Mouse (Mus musculus): ENCODE measurements at regions not wholly inside any gene's neighbourhood (a gene's known extent, or its start where the extent isn't known, plus 50 kb on each side); places are given as distances from the start of the nearest gene placed in this dataset.

DNA sequence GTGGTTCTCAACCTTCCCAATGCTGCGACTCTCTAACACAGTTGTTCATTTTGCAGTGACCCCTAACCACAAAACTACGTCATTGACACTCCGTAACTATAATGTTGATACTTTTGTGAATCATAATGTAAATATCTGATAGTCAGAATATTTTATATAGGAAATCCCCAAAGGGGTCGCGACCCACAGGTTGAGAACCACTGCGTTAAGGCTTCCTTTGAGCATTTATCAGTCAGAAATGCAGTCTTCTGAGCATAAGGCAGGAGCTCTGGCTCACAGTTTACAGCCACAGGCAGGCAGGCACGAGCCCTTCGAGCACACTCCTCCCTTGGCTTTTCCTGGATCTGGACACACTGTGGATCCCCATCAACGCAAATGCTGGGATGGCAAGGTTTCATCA, 57.0 kb downstream of the Nxnl2 start:
- no peak for ATAC-seq (replicated peaks; ENCODE audit: low read depth, poor library complexity, severe bottlenecking)

DNA sequence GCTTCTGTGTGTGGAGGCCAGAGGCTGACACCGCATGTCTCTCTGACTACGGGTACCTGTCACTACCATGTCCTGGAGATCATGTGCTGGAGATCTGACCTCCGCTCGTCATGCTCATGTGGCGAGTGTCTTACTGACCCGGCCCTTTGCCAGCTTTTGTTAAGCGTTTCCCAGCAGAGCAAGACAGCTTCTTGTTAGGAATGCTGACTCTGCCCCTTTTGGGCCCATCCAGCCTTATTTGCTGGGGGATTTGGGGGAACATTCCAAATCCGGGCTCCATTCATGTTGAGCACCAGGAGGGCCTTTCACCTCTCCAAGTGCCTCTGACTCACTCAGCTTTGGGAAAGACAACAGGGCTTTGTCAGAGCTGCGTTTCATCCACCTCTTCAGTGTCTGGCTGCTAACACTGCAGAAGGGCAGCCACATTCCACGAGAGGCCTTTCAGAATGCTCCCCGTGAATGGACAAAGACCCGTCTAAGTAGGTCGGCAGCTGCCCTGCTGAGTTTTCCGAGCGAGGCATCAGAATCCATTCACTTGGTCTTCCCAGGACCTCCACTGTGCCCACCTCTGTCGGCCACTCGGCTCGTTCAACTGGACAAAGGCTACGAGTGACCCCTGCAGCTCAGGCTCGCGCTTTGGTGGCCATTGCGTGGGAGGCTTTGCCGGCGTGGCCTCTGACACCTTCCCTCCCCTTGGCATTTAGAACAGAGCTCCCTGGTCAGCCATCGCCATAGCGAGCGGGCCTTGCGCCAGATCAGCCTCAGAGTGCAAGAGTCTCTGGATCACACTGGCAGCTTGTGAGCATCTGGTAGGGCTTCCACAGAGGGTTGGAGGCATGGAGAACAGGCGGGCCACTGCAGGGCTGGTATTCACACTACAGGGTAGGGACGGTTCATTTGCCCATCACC, 58.3 kb downstream of the Nxnl2 start:
- no peak for ATAC-seq (replicated peaks; ENCODE audit: low read depth, poor library complexity, severe bottlenecking)

- ATAC-seq (replicated peaks; ENCODE audit: low read depth, poor library complexity, severe bottlenecking) = no peak
Measured at GRCm38 (mm10) chr13:51229862-51230261, 59.0 kb downstream of the Nxnl2 start.

- no peak for ATAC-seq (replicated peaks; ENCODE audit: low read depth, poor library complexity, severe bottlenecking)
Measured at GRCm38 (mm10) chr13:51231586-51231985, 60.8 kb downstream of the Nxnl2 start.

GRCm38 (mm10) chr13:51247378-51247777, 76.6 kb downstream of the Nxnl2 start:
- peak; percentile 74 for ATAC-seq (replicated peaks; ENCODE audit: low read depth, poor library complexity, severe bottlenecking)

- no peak for ATAC-seq (replicated peaks; ENCODE audit: low read depth, poor library complexity, severe bottlenecking)
Measured at GRCm38 (mm10) chr13:51253371-51253770, 82.5 kb downstream of the Nxnl2 start.

- no peak for ATAC-seq (replicated peaks; ENCODE audit: low read depth, poor library complexity, severe bottlenecking)
Measured at GRCm38 (mm10) chr13:51255688-51256087, 84.9 kb downstream of the Nxnl2 start.

DNA sequence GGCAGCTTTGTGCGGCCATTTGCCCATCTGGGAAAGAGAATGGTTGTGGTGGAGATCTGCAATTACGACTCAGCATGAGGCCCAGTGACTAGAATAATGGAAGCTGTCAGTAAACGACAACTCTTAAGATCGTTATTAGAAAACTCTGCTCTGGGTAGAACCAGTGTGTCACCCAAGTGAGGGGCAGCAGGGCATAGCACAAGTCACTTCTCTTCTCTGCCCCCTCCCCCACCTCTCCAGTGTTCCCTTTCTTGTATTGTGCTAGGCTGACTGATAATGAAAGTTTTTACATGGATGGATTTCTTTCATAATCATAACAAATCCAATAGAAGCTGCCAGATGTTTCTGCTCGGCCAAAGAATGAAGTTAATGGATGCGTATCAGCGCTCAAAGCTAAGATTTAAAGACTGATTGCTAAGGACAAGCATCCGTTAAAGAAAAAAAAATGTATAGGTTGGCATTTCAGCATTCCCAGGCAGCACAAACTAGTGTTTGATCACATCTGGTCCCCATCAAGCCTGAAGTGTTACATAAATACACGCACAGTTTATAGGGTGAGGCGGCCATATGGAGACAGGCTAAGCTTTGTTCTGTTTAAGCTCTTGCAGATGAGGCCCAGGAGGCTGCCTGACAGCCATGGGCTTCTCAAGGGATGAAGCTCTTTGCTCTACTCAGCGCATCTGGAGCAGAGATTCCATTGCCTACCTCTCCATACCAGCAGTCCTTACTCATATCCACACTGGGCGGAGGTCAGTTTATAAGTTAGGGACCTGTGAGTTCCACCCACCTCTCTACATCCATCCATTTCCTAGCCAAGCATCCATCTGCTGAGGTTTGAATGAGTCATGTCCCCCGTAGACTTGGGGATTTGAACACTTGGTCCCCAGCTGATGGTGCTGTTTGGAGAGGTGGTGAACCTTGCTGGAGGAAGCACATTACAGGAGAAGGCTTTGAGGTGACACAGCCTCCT, 88.2 kb downstream of the Nxnl2 start:
- ATAC-seq (replicated peaks; ENCODE audit: low read depth, poor library complexity, severe bottlenecking) = no peak

DNA sequence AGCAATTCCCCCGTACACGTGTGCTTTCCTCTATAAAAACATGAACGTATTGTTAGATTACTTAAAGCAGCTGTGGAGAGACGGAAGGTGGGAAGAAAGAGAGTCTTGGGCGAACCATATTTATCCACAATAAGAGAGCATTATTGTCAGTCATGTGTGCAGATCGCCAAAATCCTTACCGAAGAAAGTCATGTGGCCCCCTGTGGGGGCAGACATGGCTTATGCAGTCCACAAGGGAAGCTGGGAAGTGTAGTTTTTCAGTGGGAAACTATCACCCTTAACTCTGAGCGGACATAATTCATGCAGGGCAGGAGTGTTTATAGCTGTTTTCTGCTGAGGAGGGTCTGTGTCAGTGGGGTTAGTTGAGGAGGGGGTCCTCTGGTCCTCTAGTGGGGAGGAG, 90.8 kb downstream of the Nxnl2 start:
- no peak for ATAC-seq (replicated peaks; ENCODE audit: low read depth, poor library complexity, severe bottlenecking)

DNA sequence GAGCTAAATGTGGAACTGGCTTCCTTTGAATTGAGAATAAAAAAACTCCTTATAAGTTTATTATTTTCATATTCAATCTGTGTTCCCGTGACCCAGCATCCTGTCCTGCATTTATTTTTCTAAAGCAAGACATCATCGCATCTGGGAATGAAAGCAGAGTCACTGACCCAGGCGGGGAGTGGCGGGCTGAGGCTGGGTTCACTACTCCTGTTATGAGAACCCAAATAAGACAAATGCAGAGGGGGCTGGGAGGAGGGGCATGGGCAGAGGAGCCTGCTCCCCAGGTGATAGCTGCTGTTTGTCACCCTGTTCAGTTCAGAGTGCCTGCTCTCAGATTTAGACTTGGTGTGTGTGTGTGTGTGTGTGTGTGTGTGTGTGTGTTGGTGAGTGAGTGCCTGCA, 102.0 kb downstream of the Nxnl2 start:
- no peak for ATAC-seq (replicated peaks; ENCODE audit: low read depth, poor library complexity, severe bottlenecking)

DNA sequence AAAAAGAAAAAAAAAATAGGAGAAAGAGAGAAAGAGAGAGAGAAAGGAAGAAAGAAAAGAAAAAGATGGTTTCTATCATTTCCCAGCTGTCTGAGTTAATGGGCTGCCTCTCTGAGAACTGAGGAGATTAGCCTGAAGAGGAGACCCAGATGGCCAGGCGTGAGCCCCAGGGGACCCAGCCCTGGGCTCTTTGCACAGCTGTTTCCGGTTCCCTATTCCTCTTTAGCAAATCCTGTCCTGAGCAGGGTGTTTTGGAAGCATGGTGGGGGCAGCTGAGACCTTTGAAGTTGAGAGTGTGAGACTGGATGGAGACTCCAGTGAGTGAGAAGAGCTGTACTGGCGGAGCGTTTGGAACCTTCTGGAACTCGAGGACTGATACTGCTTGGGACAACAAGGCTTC, 103.8 kb downstream of the Nxnl2 start:
- peak; percentile 32; the same call in 1 of the 2 replicates for ATAC-seq (replicated peaks; ENCODE audit: low read depth, poor library complexity, severe bottlenecking)

GRCm38 (mm10) chr13:51276601-51277000, 105.8 kb downstream of the Nxnl2 start:
- ATAC-seq (replicated peaks; ENCODE audit: low read depth, poor library complexity, severe bottlenecking) = no peak

DNA sequence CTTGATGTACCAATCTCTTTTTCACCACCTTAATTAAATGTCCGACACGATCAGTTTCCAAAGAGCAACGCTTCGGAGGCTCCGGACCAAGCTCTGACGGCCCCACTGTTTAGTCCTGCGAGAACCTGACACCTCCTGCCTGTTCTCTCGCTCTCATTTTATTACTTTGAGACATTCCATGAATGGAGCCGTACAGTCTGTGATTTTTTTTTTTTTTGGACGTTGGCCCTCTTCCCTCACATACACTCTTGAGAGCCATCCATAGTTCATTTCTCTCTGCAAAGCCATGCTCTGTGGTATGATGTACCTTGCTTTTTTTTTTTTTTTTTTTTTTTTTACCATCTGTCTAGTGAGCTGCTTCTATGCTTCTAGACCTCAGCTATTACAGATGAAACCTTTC, 106.7 kb downstream of the Nxnl2 start:
- ATAC-seq (replicated peaks; ENCODE audit: low read depth, poor library complexity, severe bottlenecking) = no peak

- ATAC-seq (replicated peaks; ENCODE audit: low read depth, poor library complexity, severe bottlenecking) = no peak
Measured at GRCm38 (mm10) chr13:51279642-51280387, 109.0 kb downstream of the Nxnl2 start.

GRCm38 (mm10) chr13:51280388-51280753, 109.5 kb downstream of the Nxnl2 start:
- no peak for ATAC-seq (replicated peaks; ENCODE audit: low read depth, poor library complexity, severe bottlenecking)

DNA sequence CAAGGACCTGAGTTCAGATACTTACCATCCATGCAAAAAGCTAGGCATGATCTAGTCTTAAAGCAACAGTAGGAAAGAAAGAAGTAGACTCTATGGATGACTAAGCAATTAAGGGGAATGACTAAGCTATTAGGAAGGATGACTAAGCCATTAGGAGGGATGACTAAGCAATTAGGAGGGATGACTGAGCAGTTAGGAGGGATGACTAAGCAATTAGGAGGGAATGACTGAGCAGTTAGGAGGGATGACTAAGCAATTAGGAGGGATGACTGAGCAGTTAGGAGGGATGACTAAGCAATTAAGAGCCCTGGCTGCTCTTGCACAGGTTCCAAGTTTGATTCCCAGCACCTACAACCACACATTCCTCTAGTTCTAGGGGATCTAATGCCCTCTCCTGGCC, 113.9 kb downstream of the Nxnl2 start:
- no peak for ATAC-seq (replicated peaks; ENCODE audit: low read depth, poor library complexity, severe bottlenecking)

- ATAC-seq (replicated peaks; ENCODE audit: low read depth, poor library complexity, severe bottlenecking) = no peak
Measured at GRCm38 (mm10) chr13:51289442-51289841, 118.6 kb downstream of the Nxnl2 start.

DNA sequence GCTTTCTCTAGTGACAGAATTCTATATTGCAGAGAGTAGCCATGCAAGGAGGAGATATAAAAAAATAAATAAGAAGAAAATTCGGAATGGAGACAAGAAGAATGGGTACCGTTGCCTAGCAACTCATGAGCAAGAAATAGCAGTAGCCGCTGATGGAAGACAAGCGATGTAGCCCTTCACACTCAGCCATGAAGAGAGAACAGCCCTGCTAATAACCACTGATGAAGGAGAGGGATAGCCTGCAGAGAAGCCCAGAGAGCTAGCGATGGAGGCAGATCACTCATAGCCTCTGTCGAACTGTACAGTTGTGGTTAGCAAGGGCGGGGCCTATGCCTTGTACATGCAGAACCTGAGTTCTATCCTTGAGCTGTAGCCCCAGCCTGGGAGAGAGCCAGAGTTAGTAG, 118.4 kb upstream of the S1pr3 start:
- no peak for ATAC-seq (replicated peaks; ENCODE audit: low read depth, poor library complexity, severe bottlenecking)

GRCm38 (mm10) chr13:51290926-51291325, 117.5 kb upstream of the S1pr3 start:
- ATAC-seq (replicated peaks; ENCODE audit: low read depth, poor library complexity, severe bottlenecking) = no peak

- ATAC-seq (replicated peaks; ENCODE audit: low read depth, poor library complexity, severe bottlenecking) = no peak
Measured at GRCm38 (mm10) chr13:51293047-51293446, 115.4 kb upstream of the S1pr3 start.

Data from common myeloid progenitor, adult 5-6 weeks (primary cell).